Comparison of ENCODE assay signal across 16 mouse cellular contexts in genomic region chr8:57893360-57893759, GRCm38 (mm10).
"Had no signal": no experiment of that assay in that cellular context is flagged by ENCODE, and none has a peak within 500 bp of the region (broad histone marks: within the 10 kb centered on the region; RNA-seq: fewer than 3 reads in every experiment).

No protein-coding gene starts in this region.

- ATAC-seq: midbrain, embryonic 16.5 days had no signal

- H3K4me2 ChIP-seq: lung, embryonic 14.5 days; midbrain, embryonic 12.5 days; neural tube, embryonic 13.5 days; neural tube, embryonic 15.5 days had no signal

- H3K9ac ChIP-seq: lung, embryonic 14.5 days; midbrain, embryonic 12.5 days; neural tube, embryonic 13.5 days; neural tube, embryonic 15.5 days had no signal

- H3K27me3 ChIP-seq: midbrain, embryonic 12.5 days; neural tube, embryonic 13.5 days; neural tube, embryonic 15.5 days had no signal

- H3K36me3 ChIP-seq: midbrain, embryonic 10.5 days; midbrain, embryonic 12.5 days; neural tube, embryonic 13.5 days; neural tube, embryonic 15.5 days had no signal

- H3K4me3 ChIP-seq: midbrain, embryonic 10.5 days; midbrain, embryonic 12.5 days; myocyte; neural tube, embryonic 13.5 days; neural tube, embryonic 15.5 days had no signal

- H3K9me3 ChIP-seq: midbrain, embryonic 10.5 days; midbrain, embryonic 12.5 days; neural tube, embryonic 13.5 days; neural tube, embryonic 15.5 days had no signal

- H3K27ac ChIP-seq: midbrain, embryonic 10.5 days; midbrain, embryonic 12.5 days; neural tube, embryonic 13.5 days; neural tube, embryonic 15.5 days had no signal

- DNase-seq: lung, adult 18-20 months; lung, embryonic 14.5 days; lung, postnatal 10 days; lung, postnatal 4 days; midbrain, embryonic 14.5 days; retina, postnatal 1 day; spleen, adult 18-20 months; thymus, adult 18-20 months; thymus, postnatal 14 days; thymus, postnatal 36 days had no signal

- H3K4me1 ChIP-seq: midbrain, embryonic 10.5 days; midbrain, embryonic 12.5 days; neural tube, embryonic 13.5 days; neural tube, embryonic 15.5 days had no signal
